Mouse (Mus musculus) testis, adult 2 months (tissue): ENCODE data around the gene 6430628N08Rik.

Experiments
- CTCF ChIP-seq: fragments of 200-500 bp; IDR thresholded peaks from 2 replicates; pipeline ENCODE4 v1.5.1; 2012; ENCODE audit warnings: low read depth, mild to moderate bottlenecking, inconsistent platforms, low read length, moderate library complexity; ENCODE audit not compliant: control insufficient read depth, insufficient read depth, insufficient replicate concordance
- POLR2A ChIP-seq: fragments of 200-500 bp; IDR thresholded peaks from 2 replicates; pipeline ENCODE4 v1.6.1; 2012; ENCODE audit warnings: low read depth, mild to moderate bottlenecking, inconsistent platforms, low read length, moderate library complexity; ENCODE audit not compliant: control insufficient read depth

DNA sequence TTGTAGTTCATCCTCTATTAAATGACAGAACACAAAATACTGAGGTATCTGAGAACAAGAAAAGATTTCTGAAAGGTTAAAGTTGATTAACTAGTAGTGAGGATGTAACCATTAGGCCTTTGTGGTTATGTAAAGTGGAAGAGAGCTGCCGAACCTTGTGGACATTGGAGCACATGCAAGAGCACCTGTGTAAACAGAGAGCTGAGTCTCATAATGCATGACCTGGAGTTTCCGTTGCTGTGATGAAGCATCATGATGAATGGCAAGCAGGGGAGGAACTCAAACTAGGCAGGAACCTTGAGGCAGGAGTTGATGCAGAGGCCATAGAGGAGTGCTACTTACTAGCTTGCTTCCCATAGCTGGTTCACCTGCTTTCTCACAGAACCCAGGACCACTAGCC is 39.8 kb upstream of the 6430628N08Rik start:
- TF ChIP-seq CTCF (no peak), POLR2A (no peak)
